Mouse (Mus musculus) Patski (cell line): ENCODE results near the gene Prrt3. TPM values are rescaled to one million over a fixed set of nuclear protein-coding genes. Genes with fewer than 3 reads are reported as not detected.

Experiments
- ATAC-seq: fragments of 100-300 bp; one replicate; pipeline ENCODE4 v1.8.0; 2021
- CTCF ChIA-PET: fragments of 350-600 bp; sonication (Branson Sonifier 250); formaldehyde crosslinking; loops from one replicate; lab custom pipeline; 2022; ENCODE audit warnings: inconsistent platforms; lab: Charles Lee
- POLR2A ChIA-PET: fragments of 350-600 bp; sonication (Branson Sonifier 250); formaldehyde crosslinking; loops from one replicate; lab custom pipeline; 2022; ENCODE audit warnings: antibody characterized with exemption, inconsistent platforms; lab: Charles Lee
- DNase-seq: peaks from one replicate; pipeline ENCODE4 v3.0.0-alpha.2; 2011; ENCODE audit warnings: low read depth, low spot score
- H3K27me3 ChIP-seq: fragments of 371-371 bp; one replicate; pipeline ENCODE4 v1.5.1; 2021
- CTCF ChIP-seq: fragments of 100-300 bp; IDR thresholded peaks from one replicate; pipeline ENCODE4 v1.5.1; 2021
- in situ Hi-C: fragments of 300-500 bp; cut with MboI; formaldehyde crosslinking; loops from 3 replicates; pipeline ENCODE4 v1.11.1; 2018; ENCODE audit warnings: low pct_unique_long_range_greater_than_20kb, mixed read lengths
- polyA plus RNA-seq: library from polyadenylated mRNA; unstranded; gene quantifications from one replicate; pipeline ENCODE4 v1.2.3, GENCODE M21; 2021

Gene Prrt3
- polyA plus RNA-seq, 1 experiment from 2014 or later: 0.63 TPM

DNA sequence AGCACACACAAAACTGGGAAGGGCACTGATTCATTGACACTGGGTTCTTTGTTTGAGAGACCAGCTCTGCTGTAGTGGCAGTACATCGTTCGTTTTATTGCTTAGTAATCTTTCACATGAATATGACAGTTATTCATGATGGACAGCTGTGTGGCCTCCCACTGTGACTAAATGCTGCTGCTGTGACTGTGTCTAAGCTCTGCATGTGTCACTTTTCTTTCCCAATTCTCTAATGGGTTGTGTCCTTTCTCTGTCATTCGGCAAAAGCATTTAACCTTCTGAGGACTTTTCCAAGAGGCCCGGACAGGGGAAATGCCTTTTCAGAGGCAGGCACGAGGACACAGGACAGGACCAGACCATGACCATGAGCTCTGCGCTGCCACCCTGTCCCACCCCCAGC, 12.2 kb upstream of the Prrt3 start:
- no peaks in the 10 kb centered on the region for H3K27me3 ChIP-seq
- TF ChIP-seq CTCF: no peak
- ChIA-PET CTCF (no interaction called here), POLR2A (no interaction called here)
- no peak for DNase-seq
- no peak for ATAC-seq
- in situ Hi-C loops: no loop called here

DNA sequence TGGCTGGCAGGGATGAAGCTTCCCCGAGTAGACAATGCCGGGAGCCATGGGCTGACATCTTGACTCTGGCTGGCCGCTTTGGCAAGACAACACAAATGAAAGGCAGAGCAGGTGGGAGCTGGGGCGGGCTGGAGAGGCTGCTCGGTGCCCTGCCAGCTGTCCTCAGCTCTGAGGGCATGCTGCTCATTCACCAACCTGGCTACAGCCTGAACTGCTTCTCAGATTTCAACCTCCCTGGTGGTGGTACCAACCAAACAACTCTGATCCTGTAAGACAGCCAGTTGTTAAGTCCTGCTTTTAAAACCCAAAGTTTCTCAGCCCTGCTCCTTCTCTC, 7.2 kb upstream of the Prrt3 start:
- no peak for ATAC-seq
- DNase-seq: no peak
- in situ Hi-C loops: no loop called here
- H3K27me3 ChIP-seq: no peaks in the 10 kb centered on the region
- TF ChIP-seq CTCF: no peak
- ChIA-PET CTCF (interaction anchor here (0.7 kb wide), 1 partner anchor 9 kb away, joined by 3 read pairs; no protein-coding TSS in a partner anchor), POLR2A (no interaction called here)

DNA sequence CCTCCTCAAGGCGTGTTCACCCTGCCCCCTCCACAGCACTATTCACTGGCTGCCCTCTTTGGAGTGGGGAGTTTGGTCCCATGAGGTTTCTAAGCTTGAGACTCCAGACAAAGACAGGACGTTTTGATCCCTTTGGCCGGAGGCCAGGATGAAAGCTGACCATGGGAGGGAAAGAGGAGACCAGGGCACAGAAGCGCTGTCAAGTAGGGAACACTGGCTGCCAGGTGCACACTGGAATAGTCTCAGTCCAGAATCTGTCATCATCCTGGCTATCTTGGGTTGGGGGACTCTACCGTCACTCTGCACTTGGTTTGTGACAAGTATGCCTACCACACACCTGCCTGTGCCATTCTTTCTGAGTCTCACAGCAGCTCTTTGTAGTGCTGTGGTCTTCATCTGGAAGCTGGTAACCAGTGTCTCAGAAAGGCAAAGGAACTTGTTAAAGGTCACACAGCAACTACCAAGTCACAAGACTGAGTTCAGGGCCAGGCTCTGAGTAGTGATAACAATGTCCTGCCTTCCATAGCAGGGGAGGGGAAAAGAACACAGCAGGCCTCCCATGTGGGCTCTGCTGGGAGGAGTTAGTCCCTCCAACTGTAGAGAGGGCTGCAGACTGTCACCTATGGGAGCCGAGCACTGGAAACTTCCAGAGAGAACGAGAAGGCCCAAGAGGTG, 6.7 kb upstream of the Prrt3 start:
- in situ Hi-C loops: no loop called here
- ChIA-PET POLR2A (no interaction called here), CTCF (interaction anchor here (0.7 kb wide), 1 partner anchor 8 kb away, joined by 3 read pairs; no protein-coding TSS in a partner anchor)
- DNase-seq: no peak
- H3K27me3 ChIP-seq: no peaks in the 10 kb centered on the region
- no peak for TF ChIP-seq CTCF
- ATAC-seq: no peak

DNA sequence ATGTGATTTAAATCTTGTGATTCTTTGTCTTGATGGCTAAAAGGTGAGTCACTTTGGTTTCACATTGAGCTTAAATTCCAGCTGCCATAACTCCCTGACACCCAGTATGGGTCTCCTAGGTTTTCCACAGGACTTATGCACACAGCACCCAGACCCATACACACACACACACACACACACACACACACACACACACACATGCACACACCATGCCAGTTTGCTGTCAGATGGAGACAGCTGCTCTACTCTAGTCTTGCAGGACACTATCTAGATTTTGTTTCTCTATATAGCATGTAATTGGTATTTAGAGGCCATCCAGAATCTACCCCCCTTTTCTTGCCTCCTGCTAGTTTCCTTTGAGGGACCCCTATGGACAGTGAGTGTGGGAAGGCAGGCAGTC, 5.4 kb upstream of the Prrt3 start:
- in situ Hi-C loops: no loop called here
- CTCF ChIA-PET: interaction anchor here (0.7 kb wide), 1 partner anchor 13 kb away, joined by 3 read pairs; no protein-coding TSS in a partner anchor

DNA sequence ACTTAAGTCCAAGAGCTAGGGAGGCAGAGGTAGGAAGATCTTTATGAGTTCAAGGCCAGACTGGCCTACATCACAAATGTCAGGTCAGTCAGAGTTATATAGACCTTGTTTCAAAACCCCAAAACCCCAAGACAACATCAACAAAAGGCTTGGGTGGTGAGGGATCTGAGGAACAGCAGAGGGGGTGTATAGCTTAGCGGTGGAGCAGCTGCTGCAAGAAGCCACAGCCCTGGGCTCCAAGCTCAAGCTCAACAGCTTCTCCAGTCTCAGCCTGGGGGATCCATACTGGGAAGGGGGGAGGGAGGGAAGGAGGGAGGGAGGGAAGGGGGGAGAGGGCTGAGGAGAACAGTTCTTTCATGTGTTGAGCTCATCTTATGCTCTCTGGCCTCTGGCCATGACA, 4.0 kb upstream of the Prrt3 start:
- POLR2A ChIA-PET: interaction anchor here (0.5 kb wide), 1 partner anchor 24 kb away, joined by 3 read pairs; no protein-coding TSS in a partner anchor
- H3K27me3 ChIP-seq: no peaks in the 10 kb centered on the region
- ATAC-seq (no peak), DNase-seq (no peak)
- CTCF ChIA-PET: interaction anchor here (1.2 kb wide), 1 partner anchor 24 kb away, joined by 3 read pairs; no protein-coding TSS in a partner anchor
- in situ Hi-C loops: no loop called here
- no peak for TF ChIP-seq CTCF

More for the DNA sequence above, 5.4 kb upstream of the Prrt3 start:
- POLR2A ChIA-PET: interaction anchor here (0.8 kb wide), 1 partner anchor 25 kb away, joined by 3 read pairs; no protein-coding TSS in a partner anchor
- no peak for TF ChIP-seq CTCF
- ATAC-seq (no peak), DNase-seq (no peak)
- H3K27me3 ChIP-seq: no peaks in the 10 kb centered on the region

DNA sequence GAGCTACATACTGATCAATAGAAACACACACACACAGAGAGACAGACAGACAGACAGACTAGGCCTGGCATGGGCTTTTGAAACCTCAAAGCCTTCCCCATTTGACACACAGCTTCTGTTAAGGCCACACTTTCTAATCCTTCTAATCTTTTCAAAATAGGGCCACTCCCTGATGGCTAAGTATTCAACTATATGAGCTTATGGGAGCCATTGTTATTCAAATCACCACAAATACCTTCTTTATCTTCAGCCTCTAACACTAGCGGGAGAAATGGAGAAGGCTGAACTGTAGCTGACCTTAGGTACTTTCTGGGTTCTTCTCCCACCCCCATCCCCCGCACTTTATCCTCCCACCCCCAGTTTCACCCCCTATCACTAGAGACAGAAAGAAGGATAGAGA, 1.1 kb upstream of the Prrt3 start:
- no peaks in the 10 kb centered on the region for H3K27me3 ChIP-seq
- POLR2A ChIA-PET: interaction anchor here (0.6 kb wide), 1 partner anchor 23 kb away, joined by 4 read pairs; no protein-coding TSS in a partner anchor
- ATAC-seq: no peak

DNA sequence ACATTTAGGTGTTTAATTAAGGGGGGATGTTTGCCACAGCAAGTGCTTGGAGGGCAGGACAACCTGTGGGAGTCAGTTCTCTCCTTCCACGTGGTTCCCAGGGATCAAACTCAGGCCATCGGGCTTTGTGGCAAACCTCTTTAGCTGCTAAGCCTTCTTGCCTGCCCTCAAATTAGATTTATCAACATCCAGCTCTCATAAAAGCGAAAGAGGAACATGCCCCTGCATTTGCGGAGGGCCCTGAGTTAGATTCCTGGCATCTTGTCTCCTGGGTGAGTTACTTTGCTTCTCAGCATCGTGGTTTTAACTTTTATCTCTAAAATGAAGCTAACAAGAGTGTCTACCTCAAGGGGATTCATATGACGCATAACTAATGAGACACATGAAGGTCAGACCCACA, 2.4 kb downstream of the Prrt3 start:
- H3K27me3 ChIP-seq: no peaks in the 10 kb centered on the region
- TF ChIP-seq CTCF: no peak
- ChIA-PET POLR2A (no interaction called here), CTCF (interaction anchor here (1.1 kb wide), 1 partner anchor 10 kb away, joined by 3 read pairs; no protein-coding TSS in a partner anchor)
- DNase-seq (no peak), ATAC-seq (no peak)
- in situ Hi-C loops: no loop called here

More for the DNA sequence above, 1.1 kb upstream of the Prrt3 start:
- CTCF ChIA-PET: no interaction called here
- in situ Hi-C loops: no loop called here
- TF ChIP-seq CTCF: no peak
- no peak for DNase-seq

DNA sequence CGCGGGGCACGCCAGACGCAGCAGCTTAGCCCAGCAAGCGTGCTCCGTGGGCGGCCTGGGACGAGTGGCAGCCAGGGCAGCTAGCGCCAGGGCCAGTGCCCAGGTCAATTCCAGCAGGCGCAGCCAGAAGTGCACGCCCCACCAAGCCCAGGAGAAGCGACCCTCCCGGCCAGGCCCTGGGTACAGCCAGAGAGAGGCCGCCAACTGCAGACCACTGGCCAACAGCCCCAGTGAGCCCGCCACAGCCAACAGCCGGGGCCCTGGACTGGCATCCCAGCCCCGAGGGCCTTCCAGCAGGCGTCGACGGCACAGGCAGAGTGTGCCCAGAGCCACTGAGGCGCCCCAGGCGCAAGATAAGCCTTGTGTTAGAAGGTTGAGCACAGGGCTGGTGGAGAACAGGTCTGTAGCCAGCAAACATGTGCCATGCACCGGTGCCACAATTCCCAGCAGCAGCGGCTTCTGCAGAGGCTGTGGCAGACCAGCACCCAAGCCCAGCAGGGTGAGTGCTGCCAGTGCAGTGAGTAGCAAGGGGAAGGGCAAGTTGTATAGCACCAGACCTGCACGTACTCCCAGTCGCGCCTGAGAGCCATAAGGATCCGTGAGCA, 6.6 kb downstream of the Prrt3 start:
- no peak for TF ChIP-seq CTCF
- in situ Hi-C loops: no loop called here
- POLR2A ChIA-PET: no interaction called here
- H3K27me3 ChIP-seq: no peaks in the 10 kb centered on the region
- DNase-seq (no peak), ATAC-seq (no peak)
- CTCF ChIA-PET: interaction anchor here (1.1 kb wide), 1 partner anchor 12 kb away, joined by 3 read pairs; no protein-coding TSS in a partner anchor

DNA sequence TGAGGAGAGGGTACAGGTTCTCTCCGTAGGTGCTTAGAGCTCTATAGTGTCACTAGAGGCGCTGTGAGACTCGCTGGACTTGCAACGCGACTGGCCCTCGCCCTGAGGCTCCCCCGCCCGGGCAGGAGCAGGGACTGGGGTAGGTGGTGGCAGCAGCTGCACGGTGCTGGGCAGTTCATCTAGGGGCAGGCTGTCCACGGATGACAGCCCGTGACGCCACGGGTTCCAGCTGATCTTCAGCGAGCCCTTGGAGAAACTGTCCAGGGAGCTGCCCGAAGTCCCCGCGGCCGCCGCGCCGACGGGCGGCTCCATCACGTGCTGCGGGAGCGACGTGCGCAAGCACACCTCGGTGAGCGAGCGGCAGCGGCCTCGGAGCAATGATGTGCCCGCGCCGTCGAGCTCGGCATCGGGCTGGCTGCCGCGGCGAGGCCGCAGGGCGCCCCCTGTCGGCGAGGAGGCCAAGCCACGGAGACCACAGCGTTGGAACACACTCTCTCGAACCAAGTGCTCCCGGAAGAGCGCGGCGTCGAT, 7.4 kb downstream of the Prrt3 start:
- no peak for TF ChIP-seq CTCF
- CTCF ChIA-PET: interaction anchor here (1.1 kb wide), 1 partner anchor 12 kb away, joined by 3 read pairs; no protein-coding TSS in a partner anchor

DNA sequence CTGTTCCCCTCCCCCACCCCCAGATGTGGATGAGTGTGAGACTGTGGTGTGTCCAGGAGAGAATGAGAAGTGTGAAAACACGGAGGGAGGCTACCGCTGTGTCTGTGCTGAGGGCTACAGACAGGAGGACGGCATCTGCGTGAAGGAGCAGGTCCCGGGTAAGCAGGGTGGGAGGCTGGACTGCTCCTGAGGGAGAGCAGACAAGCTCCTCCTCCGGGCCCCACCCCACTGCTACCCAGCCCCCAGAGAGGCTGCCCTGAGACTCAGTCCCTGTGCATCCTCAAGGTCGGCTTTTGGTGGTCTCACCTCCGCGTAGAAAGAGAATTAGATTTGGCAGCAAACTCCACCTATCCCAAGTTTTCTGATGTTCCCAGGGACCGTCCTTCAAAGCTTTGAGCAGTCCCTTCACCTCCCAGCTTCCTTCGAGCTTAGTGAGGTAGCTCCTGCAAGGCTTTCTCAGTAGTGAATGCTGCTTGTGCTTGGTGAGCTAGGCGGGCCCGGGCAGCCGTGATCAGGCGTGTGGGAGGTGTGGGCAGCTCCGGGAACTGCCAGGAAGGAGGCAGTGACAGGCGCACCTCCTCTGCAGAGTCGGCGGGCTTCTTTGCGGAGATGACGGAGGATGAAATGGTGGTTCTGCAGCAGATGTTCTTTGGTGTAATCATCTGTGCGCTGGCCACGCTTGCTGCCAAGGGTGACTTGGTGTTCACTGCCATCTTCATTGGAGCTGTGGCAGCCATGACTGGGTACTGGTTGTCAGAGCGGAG, 9.4 kb downstream of the Prrt3 start:
- POLR2A ChIA-PET: interaction anchor here (3.2 kb wide), 1 partner anchor 11 kb away, joined by 9 read pairs; no protein-coding TSS in a partner anchor
- in situ Hi-C loops: no loop called here
- TF ChIP-seq CTCF: no peak
- no peaks in the 10 kb centered on the region for H3K27me3 ChIP-seq
- ATAC-seq (no peak), DNase-seq (no peak)
- CTCF ChIA-PET: no interaction called here

More for the DNA sequence above, 7.4 kb downstream of the Prrt3 start:
- in situ Hi-C loops: no loop called here
- ATAC-seq (no peak), DNase-seq (no peak)
- no peaks in the 10 kb centered on the region for H3K27me3 ChIP-seq
- POLR2A ChIA-PET: interaction anchor here (3.2 kb wide), 1 partner anchor 13 kb away, joined by 9 read pairs; no protein-coding TSS in a partner anchor
